Mouse (Mus musculus): ENCODE measurements at regions not wholly inside any gene's neighbourhood (a gene's known extent, or its start where the extent isn't known, plus 50 kb on each side); places are given as distances from the start of the nearest gene placed in this dataset.

DNA sequence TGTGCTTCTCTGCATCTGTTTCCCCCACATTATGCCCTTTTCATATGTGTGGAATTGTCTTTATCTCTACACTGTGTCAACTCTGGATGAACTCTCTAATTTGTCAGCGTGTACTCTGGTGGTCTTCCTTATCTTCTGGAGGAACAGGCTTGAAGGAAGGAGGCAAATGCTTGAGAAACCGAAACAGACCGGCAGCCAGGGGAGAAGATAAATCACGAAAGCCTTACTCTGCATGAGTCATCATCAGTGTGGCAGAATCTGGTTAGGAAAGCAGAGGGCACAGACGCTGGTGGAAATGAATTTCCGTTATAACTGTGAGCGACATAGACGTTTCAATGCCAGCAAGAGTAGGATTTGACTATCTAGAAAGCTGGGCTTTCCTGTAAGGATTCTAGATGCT lies 100.0 kb upstream of the Slc30a5 start:
- ATAC-seq (ENCODE audit: insufficient read depth, low FRiP score) = no peak
- Histone ChIP-seq H3K9me3 (replicated peaks; ENCODE audit: control insufficient read depth, low read length) (no peaks in the 10 kb centered on the region), H3K36me3 (ENCODE audit: control insufficient read depth, insufficient read depth, low read length) (no peaks in the 10 kb centered on the region), H3K27me3 (ENCODE audit: control insufficient read depth, insufficient read depth, low read length) (no peaks in the 10 kb centered on the region), H3K4me2 (ENCODE audit: low read depth, low read length) (no peak overlapping the region), H3K9ac (ENCODE audit: low read length) (no peak overlapping the region), H3K4me3 (replicated peaks; ENCODE audit: low read length) (no peak overlapping the region), H3K4me1 (ENCODE audit: control insufficient read depth, insufficient read depth, low read length) (no peaks in the 10 kb centered on the region), H3K27ac (ENCODE audit: low read length) (no peak overlapping the region)
- 69% methylated on average over 8 of the region's 8 CpGs for WGBS

DNA sequence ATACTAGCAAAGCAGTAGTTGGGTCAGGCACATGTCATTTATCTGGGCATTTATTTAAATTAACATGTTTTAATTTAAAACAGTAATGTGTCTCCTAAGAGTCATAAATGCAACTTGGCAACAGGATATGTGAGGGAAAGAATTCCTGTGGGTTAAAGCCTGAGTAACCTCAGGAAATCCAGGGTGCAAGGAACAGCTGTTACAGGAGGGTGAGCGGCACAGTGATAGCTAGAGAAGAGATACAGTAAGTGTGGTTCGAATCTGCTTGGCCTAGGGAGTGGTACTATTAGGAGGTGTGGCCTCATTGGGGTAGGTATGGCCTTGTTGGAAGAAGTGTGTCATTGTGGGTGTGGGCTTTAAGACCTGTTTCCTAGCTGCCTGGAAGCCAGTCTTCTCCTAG lies 66.3 kb upstream of the Slc30a5 start:
- Histone ChIP-seq H3K4me1 (ENCODE audit: control insufficient read depth, insufficient read depth, low read length) (no peaks in the 10 kb centered on the region), H3K36me3 (ENCODE audit: control insufficient read depth, insufficient read depth, low read length) (no peaks in the 10 kb centered on the region), H3K9ac (ENCODE audit: low read length) (no peak overlapping the region), H3K27me3 (ENCODE audit: control insufficient read depth, insufficient read depth, low read length) (no peaks in the 10 kb centered on the region), H3K4me3 (replicated peaks; ENCODE audit: low read length) (no peak overlapping the region), H3K9me3 (replicated peaks; ENCODE audit: control insufficient read depth, low read length) (no peaks in the 10 kb centered on the region), H3K4me2 (ENCODE audit: low read depth, low read length) (no peak overlapping the region), H3K27ac (ENCODE audit: low read length) (no peak overlapping the region)
- 87% methylated on average over 2 of the region's 2 CpGs for WGBS
- no peak for ATAC-seq (ENCODE audit: insufficient read depth, low FRiP score)

DNA sequence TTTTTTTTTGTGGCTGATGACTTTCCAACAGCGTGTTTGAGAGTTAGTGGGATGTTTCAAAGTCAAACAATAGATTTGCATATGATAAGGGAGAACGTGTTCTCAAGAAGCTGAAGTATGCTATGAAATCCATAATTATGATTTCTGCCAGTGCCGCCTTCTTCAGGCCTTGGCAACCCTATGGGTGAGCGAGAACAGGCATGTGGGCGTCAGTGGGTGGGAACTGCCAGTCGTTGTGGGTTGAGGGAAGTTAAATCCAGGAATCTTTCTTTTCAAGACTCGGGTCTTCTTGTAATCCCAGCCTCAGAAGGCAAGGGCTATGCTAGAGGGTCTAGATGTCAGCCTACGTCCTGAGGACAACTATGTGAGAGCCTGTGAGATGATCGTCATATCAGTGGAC lies 60.6 kb upstream of the Slc30a5 start:
- Histone ChIP-seq H3K4me2 (ENCODE audit: low read depth, low read length) (no peak overlapping the region), H3K9ac (ENCODE audit: low read length) (no peak overlapping the region), H3K9me3 (replicated peaks; ENCODE audit: control insufficient read depth, low read length) (no peaks in the 10 kb centered on the region), H3K4me1 (ENCODE audit: control insufficient read depth, insufficient read depth, low read length) (no peaks in the 10 kb centered on the region), H3K4me3 (replicated peaks; ENCODE audit: low read length) (no peak overlapping the region), H3K36me3 (ENCODE audit: control insufficient read depth, insufficient read depth, low read length) (no peaks in the 10 kb centered on the region), H3K27ac (ENCODE audit: low read length) (no peak overlapping the region), H3K27me3 (ENCODE audit: control insufficient read depth, insufficient read depth, low read length) (no peaks in the 10 kb centered on the region)
- whole genome bisulfite sequencing = 87% methylated on average over 9 of the region's 9 CpGs
- no peak for ATAC-seq (ENCODE audit: insufficient read depth, low FRiP score)

DNA sequence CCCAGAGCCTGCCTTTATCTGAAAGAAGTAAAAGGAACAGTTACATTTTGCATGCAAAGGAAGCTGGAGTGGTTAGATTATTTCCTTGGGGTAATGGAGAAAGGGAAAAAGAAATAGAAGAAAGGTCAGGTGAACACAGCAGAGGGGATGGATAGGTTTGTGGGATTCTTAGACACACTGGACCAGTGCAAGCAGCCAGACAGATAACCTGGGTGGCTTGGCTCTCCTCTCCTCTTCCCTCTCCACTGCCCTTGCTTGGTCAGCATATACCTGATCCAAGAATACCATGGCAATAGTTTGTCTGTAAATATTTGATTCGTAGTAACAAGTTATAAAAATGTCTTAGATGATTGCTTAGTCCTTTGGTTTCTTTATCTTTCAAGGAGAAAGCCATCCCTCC lies 59.9 kb upstream of the Slc30a5 start:
- Histone ChIP-seq H3K27me3 (ENCODE audit: control insufficient read depth, insufficient read depth, low read length) (no peaks in the 10 kb centered on the region), H3K27ac (ENCODE audit: low read length) (no peak overlapping the region), H3K4me2 (ENCODE audit: low read depth, low read length) (no peak overlapping the region), H3K36me3 (ENCODE audit: control insufficient read depth, insufficient read depth, low read length) (no peaks in the 10 kb centered on the region), H3K9ac (ENCODE audit: low read length) (no peak overlapping the region), H3K4me1 (ENCODE audit: control insufficient read depth, insufficient read depth, low read length) (no peaks in the 10 kb centered on the region), H3K9me3 (replicated peaks; ENCODE audit: control insufficient read depth, low read length) (no peaks in the 10 kb centered on the region), H3K4me3 (replicated peaks; ENCODE audit: low read length) (no peak overlapping the region)
- no peak for ATAC-seq (ENCODE audit: insufficient read depth, low FRiP score)
- 68% methylated on average over 1 of the region's 1 CpGs for WGBS

DNA sequence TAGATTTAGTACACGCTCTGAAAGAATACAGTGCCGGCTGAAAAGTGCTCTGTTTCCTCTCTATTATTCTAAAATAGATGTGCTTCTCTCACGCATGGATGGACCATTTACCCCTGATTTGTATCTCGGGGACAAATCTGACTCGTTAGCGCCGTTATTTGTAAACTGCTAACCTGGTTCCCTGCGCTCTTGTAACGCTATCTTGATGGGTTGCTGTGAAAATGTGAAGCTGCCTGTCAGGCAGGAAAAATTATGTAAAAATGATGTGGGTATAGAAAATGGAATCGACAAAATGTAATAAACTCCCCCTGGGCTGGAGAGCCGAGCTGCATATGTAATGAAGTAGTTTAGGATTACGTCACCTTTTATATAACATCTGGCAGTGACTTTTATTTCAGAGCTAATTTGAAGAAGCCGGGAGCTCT lies 59.4 kb upstream of the Slc30a5 start:
- ATAC-seq (ENCODE audit: insufficient read depth, low FRiP score) = no peak

DNA sequence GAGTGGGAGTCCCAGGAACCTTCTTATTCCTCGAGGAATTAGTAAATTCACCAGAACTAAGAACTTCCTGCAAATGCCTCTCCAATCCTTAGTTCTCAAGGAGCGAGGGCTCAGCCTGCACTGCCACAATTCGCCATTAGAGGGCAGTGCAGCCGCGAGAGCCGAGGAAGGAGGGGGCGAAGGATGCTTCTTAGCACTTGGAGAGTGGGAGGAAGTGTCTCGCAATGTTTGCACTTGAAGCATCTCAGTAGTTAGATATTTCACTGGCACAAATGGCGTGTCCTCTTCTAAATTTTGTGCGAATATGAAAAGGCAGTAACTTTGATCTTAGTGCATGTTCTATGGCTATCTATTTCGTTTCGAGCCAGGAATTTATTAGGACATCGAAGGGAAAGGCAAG lies 59.0 kb upstream of the Slc30a5 start:
- Histone ChIP-seq H3K27me3 (ENCODE audit: control insufficient read depth, insufficient read depth, low read length) (no peaks in the 10 kb centered on the region), H3K4me2 (ENCODE audit: low read depth, low read length) (peak overlapping the region; percentile 3; the same call in 1 of the 2 replicates), H3K4me3 (replicated peaks; ENCODE audit: low read length) (no peak overlapping the region), H3K9ac (ENCODE audit: low read length) (no peak overlapping the region), H3K9me3 (replicated peaks; ENCODE audit: control insufficient read depth, low read length) (no peaks in the 10 kb centered on the region), H3K36me3 (ENCODE audit: control insufficient read depth, insufficient read depth, low read length) (no peaks in the 10 kb centered on the region), H3K27ac (ENCODE audit: low read length) (no peak overlapping the region), H3K4me1 (ENCODE audit: control insufficient read depth, insufficient read depth, low read length) (no peaks in the 10 kb centered on the region)
- ATAC-seq (ENCODE audit: insufficient read depth, low FRiP score) = peak; percentile 40; the same call in 1 of the 2 replicates
- 22% methylated on average over 13 of the region's 13 CpGs for whole genome bisulfite sequencing

More for the DNA sequence above, 59.4 kb upstream of the Slc30a5 start:
- no peaks in the 10 kb centered on the region for H3K9me3 ChIP-seq (replicated peaks; ENCODE audit: control insufficient read depth, low read length)
- H3K36me3 ChIP-seq (ENCODE audit: control insufficient read depth, insufficient read depth, low read length) = no peaks in the 10 kb centered on the region
- WGBS = 55% methylated on average over 13 of the region's 13 CpGs
- H3K4me2 ChIP-seq (ENCODE audit: low read depth, low read length) = peak overlapping the region; percentile 3; the same call in 1 of the 2 replicates
- no peak overlapping the region for H3K4me3 ChIP-seq (replicated peaks; ENCODE audit: low read length)
- H3K9ac ChIP-seq (ENCODE audit: low read length) = no peak overlapping the region
- no peaks in the 10 kb centered on the region for H3K27me3 ChIP-seq (ENCODE audit: control insufficient read depth, insufficient read depth, low read length)
- no peak overlapping the region for H3K27ac ChIP-seq (ENCODE audit: low read length)
- no peaks in the 10 kb centered on the region for H3K4me1 ChIP-seq (ENCODE audit: control insufficient read depth, insufficient read depth, low read length)

DNA sequence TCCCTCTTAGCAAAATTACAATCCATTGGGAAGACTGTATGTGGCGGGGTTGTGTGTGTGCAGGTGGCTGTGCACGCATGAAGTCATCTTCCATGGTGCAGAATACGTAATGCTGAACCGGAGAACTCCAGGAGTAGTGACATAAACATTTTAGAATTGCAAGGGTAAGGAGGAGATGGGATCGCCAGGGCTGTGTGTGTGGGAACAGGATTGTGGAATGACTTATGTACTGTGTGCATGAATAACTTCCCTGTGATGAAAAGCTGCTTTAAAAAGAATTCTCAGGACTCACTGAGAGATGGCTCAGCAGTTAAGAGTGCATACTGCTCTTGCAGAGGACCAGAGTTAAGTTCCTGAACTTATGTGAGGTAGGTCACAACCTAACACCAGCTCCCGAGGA lies 57.2 kb upstream of the Slc30a5 start:
- 71% methylated on average over 6 of the region's 6 CpGs for WGBS
- Histone ChIP-seq H3K27me3 (ENCODE audit: control insufficient read depth, insufficient read depth, low read length) (no peaks in the 10 kb centered on the region), H3K9ac (ENCODE audit: low read length) (no peak overlapping the region), H3K4me2 (ENCODE audit: low read depth, low read length) (no peak overlapping the region), H3K9me3 (replicated peaks; ENCODE audit: control insufficient read depth, low read length) (no peaks in the 10 kb centered on the region), H3K36me3 (ENCODE audit: control insufficient read depth, insufficient read depth, low read length) (no peaks in the 10 kb centered on the region), H3K4me3 (replicated peaks; ENCODE audit: low read length) (no peak overlapping the region), H3K27ac (ENCODE audit: low read length) (no peak overlapping the region), H3K4me1 (ENCODE audit: control insufficient read depth, insufficient read depth, low read length) (no peaks in the 10 kb centered on the region)
- ATAC-seq (ENCODE audit: insufficient read depth, low FRiP score) = no peak

DNA sequence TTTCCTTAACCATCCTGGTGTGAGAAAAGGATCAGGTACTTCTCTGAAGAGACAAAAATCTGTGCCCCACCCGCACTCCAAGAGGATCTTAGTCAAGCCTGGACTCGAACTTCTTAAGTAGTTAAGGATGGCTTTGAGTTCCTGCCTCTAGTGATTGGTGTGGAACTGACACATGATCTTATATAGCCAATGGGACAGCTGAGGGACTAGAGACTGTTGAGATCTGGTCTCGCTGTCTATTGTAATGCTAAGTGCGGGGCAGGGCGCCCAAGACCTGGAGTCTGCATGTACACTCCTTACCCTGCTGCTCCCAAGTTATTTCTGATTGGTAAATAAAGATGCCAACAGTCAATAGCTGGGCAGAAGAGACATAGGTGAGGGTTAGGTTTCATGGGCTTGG lies 55.3 kb upstream of the Slc30a5 start:
- Histone ChIP-seq H3K27ac (ENCODE audit: low read length) (no peak overlapping the region), H3K9me3 (replicated peaks; ENCODE audit: control insufficient read depth, low read length) (no peaks in the 10 kb centered on the region), H3K27me3 (ENCODE audit: control insufficient read depth, insufficient read depth, low read length) (no peaks in the 10 kb centered on the region), H3K9ac (ENCODE audit: low read length) (no peak overlapping the region), H3K36me3 (ENCODE audit: control insufficient read depth, insufficient read depth, low read length) (no peaks in the 10 kb centered on the region), H3K4me1 (ENCODE audit: control insufficient read depth, insufficient read depth, low read length) (no peaks in the 10 kb centered on the region), H3K4me3 (replicated peaks; ENCODE audit: low read length) (no peak overlapping the region), H3K4me2 (ENCODE audit: low read depth, low read length) (no peak overlapping the region)
- WGBS = 85% methylated on average over 5 of the region's 5 CpGs
- no peak for ATAC-seq (ENCODE audit: insufficient read depth, low FRiP score)

DNA sequence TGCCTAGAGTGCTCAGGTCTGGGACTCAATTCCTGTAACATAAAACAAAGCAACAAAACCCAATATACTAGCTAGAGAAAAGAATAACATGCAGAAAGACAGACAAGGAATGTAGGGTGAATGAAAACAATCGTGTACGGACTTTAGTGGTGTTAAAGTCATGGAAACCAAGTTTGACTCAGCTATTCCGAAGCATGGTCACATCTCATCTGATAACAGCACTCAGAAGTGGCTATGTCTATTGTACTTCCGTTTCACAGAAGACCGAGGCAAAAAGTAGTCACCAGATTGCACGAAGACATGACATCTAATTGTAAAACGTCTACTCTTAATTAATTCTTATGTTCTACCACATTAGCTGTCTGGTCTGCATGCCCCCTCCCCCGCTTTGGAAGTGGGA lies 50.5 kb upstream of the Slc30a5 start:
- no peak for ATAC-seq (ENCODE audit: insufficient read depth, low FRiP score)
- 79% methylated on average over 8 of the region's 8 CpGs for WGBS
- no peak overlapping the region for H3K9ac ChIP-seq (ENCODE audit: low read length)

More for the DNA sequence above, 50.5 kb upstream of the Slc30a5 start:
- no peaks in the 10 kb centered on the region for H3K4me1 ChIP-seq (ENCODE audit: control insufficient read depth, insufficient read depth, low read length)
- no peak overlapping the region for H3K27ac ChIP-seq (ENCODE audit: low read length)
- no peaks in the 10 kb centered on the region for H3K27me3 ChIP-seq (ENCODE audit: control insufficient read depth, insufficient read depth, low read length)
- no peak overlapping the region for H3K4me2 ChIP-seq (ENCODE audit: low read depth, low read length)
- H3K4me3 ChIP-seq (replicated peaks; ENCODE audit: low read length) = no peak overlapping the region
- no peaks in the 10 kb centered on the region for H3K36me3 ChIP-seq (ENCODE audit: control insufficient read depth, insufficient read depth, low read length)
- H3K9me3 ChIP-seq (replicated peaks; ENCODE audit: control insufficient read depth, low read length) = no peaks in the 10 kb centered on the region
